Mouse (Mus musculus): ENCODE measurements around the gene Atg4b. TPM values are rescaled to one million over a fixed set of nuclear protein-coding genes. Genes with fewer than 3 reads are reported as not detected.

Atg4b gene
- 61.7 and 63.0 TPM in 2 replicates for polyA plus RNA-seq (2015; fragmentation: Nextera tagmentation; extraction: Ambion mirVana)

GRCm38 (mm10) chr1:93751290-93751689 is at the start of gene Atg4b:
Gene Atg4b (plus strand): TSS chr1:93751500.
- TF ChIP-seq EP300 (optimal IDR thresholded peaks at IDR 0.05), result no peak
- no peak for TF ChIP-seq CTCF (IDR thresholded peaks at IDR 0.05; ENCODE audit: low read depth)
- 0 out of 2 replicates have a peak, but pooled peaks cover 2% of the 10 kb centered on the region for H3K4me1 ChIP-seq (replicated peaks; ENCODE audit: control insufficient read depth, insufficient read depth)
- H3K4me2 ChIP-seq (replicated peaks; ENCODE audit: low read depth), result no peak within 1 kb of the TSS
- H3K4me3 ChIP-seq (ENCODE audit: low read depth, low read length), result no peak within 1 kb of the TSS
- H3K36me3 ChIP-seq (ENCODE audit: control insufficient read depth, insufficient read depth, low read length), result peaks cover 6% of the 10 kb centered on the region; the same call in 1 of the 2 replicates
- H3K27me3 ChIP-seq (ENCODE audit: control insufficient read depth, insufficient read depth, low read length), result no peaks in the 10 kb centered on the region
- H3K9ac ChIP-seq (ENCODE audit: low read length), result no peak within 1 kb of the TSS
- 83% methylated on average over 6 of the region's 6 CpGs for WGBS
- no peak for ATAC-seq (ENCODE audit: low FRiP score, low TSS enrichment)
- H3K9me3 ChIP-seq (ENCODE audit: control insufficient read depth, low read length), result no peaks in the 10 kb centered on the region
- DNase-seq (ENCODE audit: low spot score), result no peak
- no peak within 1 kb of the TSS for H3K27ac ChIP-seq (replicated peaks)

GRCm38 (mm10) chr1:93702106-93702505 is 49.2 kb upstream of the Atg4b start:
- H3K4me3 ChIP-seq (ENCODE audit: low read depth, low read length), result no peak overlapping the region
- 68% methylated on average over 1 of the region's 1 CpGs for WGBS
- no peak for ATAC-seq (ENCODE audit: low FRiP score, low TSS enrichment)

DNA sequence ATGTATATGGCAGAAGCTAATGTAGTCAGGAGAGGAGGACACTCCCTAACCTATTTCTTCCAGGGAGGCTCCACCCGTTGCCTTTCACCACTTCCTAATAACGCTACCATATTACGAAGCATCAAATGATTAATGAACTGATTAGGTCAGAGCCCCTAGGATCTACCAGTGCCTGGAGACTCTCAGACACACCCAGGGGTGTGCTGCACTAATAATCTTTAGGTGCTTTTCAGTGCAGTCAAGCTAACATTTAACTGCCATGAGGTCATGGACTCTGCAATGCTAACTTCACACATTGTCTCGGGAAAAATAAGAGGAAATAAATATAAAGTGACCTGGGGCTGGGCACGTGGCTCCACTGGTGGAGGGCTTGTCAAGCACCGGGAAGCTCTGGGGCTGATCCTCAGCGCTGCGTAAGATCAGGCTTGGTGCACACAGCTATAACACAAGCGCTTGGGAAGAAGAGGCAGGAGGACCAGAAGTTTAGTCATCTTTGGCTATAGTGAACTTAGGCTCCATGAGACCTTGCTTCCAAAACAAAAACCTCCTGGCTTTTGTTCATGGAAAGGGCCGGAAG is 47.7 kb upstream of the Atg4b start:
- ATAC-seq (ENCODE audit: low FRiP score, low TSS enrichment) (peak; percentile 89), DNase-seq (ENCODE audit: low spot score) (no peak)
- Histone ChIP-seq H3K9ac (ENCODE audit: low read length) (no peak overlapping the region), H3K4me2 (replicated peaks; ENCODE audit: low read depth) (no peak overlapping the region), H3K27ac (replicated peaks) (peak overlapping the region; percentile 56), H3K36me3 (ENCODE audit: control insufficient read depth, insufficient read depth, low read length) (peaks cover 2% of the 10 kb centered on the region; the same call in 1 of the 2 replicates), H3K9me3 (ENCODE audit: control insufficient read depth, low read length) (no peaks in the 10 kb centered on the region), H3K4me3 (ENCODE audit: low read depth, low read length) (no peak overlapping the region), H3K27me3 (ENCODE audit: control insufficient read depth, insufficient read depth, low read length) (no peaks in the 10 kb centered on the region), H3K4me1 (replicated peaks; ENCODE audit: control insufficient read depth, insufficient read depth) (no peaks in the 10 kb centered on the region)
- TF ChIP-seq CTCF (IDR thresholded peaks at IDR 0.05; ENCODE audit: low read depth), result no peak
- TF ChIP-seq EP300 (optimal IDR thresholded peaks at IDR 0.05), result no peak
- 64% methylated on average over 10 of the region's 10 CpGs for WGBS

More at GRCm38 (mm10) chr1:93702106-93702505, 49.2 kb upstream of the Atg4b start:
- H3K9ac ChIP-seq (ENCODE audit: low read length), result no peak overlapping the region
- no peak for TF ChIP-seq CTCF (IDR thresholded peaks at IDR 0.05; ENCODE audit: low read depth)
- no peak for TF ChIP-seq EP300 (optimal IDR thresholded peaks at IDR 0.05)
- peaks cover 2% of the 10 kb centered on the region; the same call in 1 of the 2 replicates for H3K36me3 ChIP-seq (ENCODE audit: control insufficient read depth, insufficient read depth, low read length)
- DNase-seq (ENCODE audit: low spot score), result no peak
- no peak overlapping the region for H3K27ac ChIP-seq (replicated peaks)
- no peaks in the 10 kb centered on the region for H3K4me1 ChIP-seq (replicated peaks; ENCODE audit: control insufficient read depth, insufficient read depth)
- H3K9me3 ChIP-seq (ENCODE audit: control insufficient read depth, low read length), result no peaks in the 10 kb centered on the region
- no peaks in the 10 kb centered on the region for H3K27me3 ChIP-seq (ENCODE audit: control insufficient read depth, insufficient read depth, low read length)
- no peak overlapping the region for H3K4me2 ChIP-seq (replicated peaks; ENCODE audit: low read depth)

GRCm38 (mm10) chr1:93704341-93704740 is 47.0 kb upstream of the Atg4b start:
- Histone ChIP-seq H3K4me1 (replicated peaks; ENCODE audit: control insufficient read depth, insufficient read depth) (no peaks in the 10 kb centered on the region), H3K4me3 (ENCODE audit: low read depth, low read length) (no peak overlapping the region), H3K27ac (replicated peaks) (peak overlapping the region; percentile 56), H3K9me3 (ENCODE audit: control insufficient read depth, low read length) (no peaks in the 10 kb centered on the region), H3K36me3 (ENCODE audit: control insufficient read depth, insufficient read depth, low read length) (peaks cover 2% of the 10 kb centered on the region; the same call in 1 of the 2 replicates), H3K4me2 (replicated peaks; ENCODE audit: low read depth) (no peak overlapping the region), H3K9ac (ENCODE audit: low read length) (no peak overlapping the region), H3K27me3 (ENCODE audit: control insufficient read depth, insufficient read depth, low read length) (no peaks in the 10 kb centered on the region)
- ATAC-seq (ENCODE audit: low FRiP score, low TSS enrichment) (no peak), DNase-seq (ENCODE audit: low spot score) (no peak)
- TF ChIP-seq EP300 (optimal IDR thresholded peaks at IDR 0.05), result no peak
- no peak for TF ChIP-seq CTCF (IDR thresholded peaks at IDR 0.05; ENCODE audit: low read depth)
- 79% methylated on average over 9 of the region's 9 CpGs for WGBS

DNA sequence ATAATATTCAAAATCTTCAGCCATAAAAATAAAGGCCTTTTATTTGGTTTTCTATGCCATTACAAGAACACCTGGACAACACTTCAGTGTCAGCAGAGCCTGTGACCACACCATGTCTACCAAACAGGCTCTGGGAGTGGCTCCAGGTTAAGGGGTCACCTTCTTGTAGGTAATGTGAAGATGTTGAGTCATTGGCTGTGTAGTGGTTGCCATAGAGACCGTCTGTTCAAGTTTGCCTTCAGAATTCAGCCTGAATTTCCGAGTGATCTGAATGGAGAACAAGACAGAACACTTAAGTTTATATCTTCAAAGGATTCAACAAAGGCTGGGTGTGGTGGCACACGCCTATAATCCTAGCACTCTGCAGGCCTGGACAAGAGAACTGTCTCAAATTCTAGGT is 45.9 kb upstream of the Atg4b start:
- Histone ChIP-seq H3K36me3 (ENCODE audit: control insufficient read depth, insufficient read depth, low read length) (peaks cover 2% of the 10 kb centered on the region; the same call in 1 of the 2 replicates), H3K4me1 (replicated peaks; ENCODE audit: control insufficient read depth, insufficient read depth) (no peaks in the 10 kb centered on the region), H3K27me3 (ENCODE audit: control insufficient read depth, insufficient read depth, low read length) (no peaks in the 10 kb centered on the region), H3K9me3 (ENCODE audit: control insufficient read depth, low read length) (no peaks in the 10 kb centered on the region), H3K4me3 (ENCODE audit: low read depth, low read length) (no peak overlapping the region), H3K4me2 (replicated peaks; ENCODE audit: low read depth) (no peak overlapping the region), H3K9ac (ENCODE audit: low read length) (no peak overlapping the region), H3K27ac (replicated peaks) (peak overlapping the region; percentile 61)
- DNase-seq (ENCODE audit: low spot score) (peak; percentile 69), ATAC-seq (ENCODE audit: low FRiP score, low TSS enrichment) (peak; percentile 90)
- 59% methylated on average over 3 of the region's 3 CpGs for WGBS
- TF ChIP-seq CTCF (IDR thresholded peaks at IDR 0.05; ENCODE audit: low read depth) (no peak), EP300 (optimal IDR thresholded peaks at IDR 0.05) (no peak)

DNA sequence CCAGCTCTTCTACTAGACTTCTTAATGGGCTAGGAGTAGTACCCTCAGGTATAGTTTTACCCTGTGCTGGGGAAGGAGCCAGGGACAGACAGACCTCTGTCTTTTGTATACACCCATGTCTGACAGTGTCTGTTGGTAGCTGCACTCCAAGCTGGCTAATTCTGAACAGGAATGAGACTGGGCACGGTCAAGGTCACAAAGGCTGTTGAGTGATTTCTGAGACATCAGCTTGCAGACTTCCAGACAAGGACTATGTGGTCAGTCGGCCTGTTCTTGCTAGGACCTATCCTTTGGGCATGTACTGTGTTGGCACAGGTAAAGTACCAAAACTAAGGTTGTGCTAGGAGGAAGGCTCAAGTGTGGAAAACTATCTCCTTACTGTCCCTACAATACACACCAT is 35.1 kb upstream of the Atg4b start:
- Histone ChIP-seq H3K4me1 (replicated peaks; ENCODE audit: control insufficient read depth, insufficient read depth) (no peaks in the 10 kb centered on the region), H3K36me3 (ENCODE audit: control insufficient read depth, insufficient read depth, low read length) (peaks cover 4% of the 10 kb centered on the region), H3K27ac (replicated peaks) (no peak overlapping the region), H3K4me2 (replicated peaks; ENCODE audit: low read depth) (no peak overlapping the region), H3K4me3 (ENCODE audit: low read depth, low read length) (no peak overlapping the region), H3K9ac (ENCODE audit: low read length) (no peak overlapping the region), H3K9me3 (ENCODE audit: control insufficient read depth, low read length) (no peaks in the 10 kb centered on the region), H3K27me3 (ENCODE audit: control insufficient read depth, insufficient read depth, low read length) (no peaks in the 10 kb centered on the region)
- no peak for TF ChIP-seq EP300 (optimal IDR thresholded peaks at IDR 0.05)
- TF ChIP-seq CTCF (IDR thresholded peaks at IDR 0.05; ENCODE audit: low read depth), result no peak
- WGBS, result 85% methylated on average over 2 of the region's 2 CpGs
- DNase-seq (ENCODE audit: low spot score) (no peak), ATAC-seq (ENCODE audit: low FRiP score, low TSS enrichment) (no peak)

Measured in stomach, postnatal 0 days (tissue).